In the genomic region with DNA sequence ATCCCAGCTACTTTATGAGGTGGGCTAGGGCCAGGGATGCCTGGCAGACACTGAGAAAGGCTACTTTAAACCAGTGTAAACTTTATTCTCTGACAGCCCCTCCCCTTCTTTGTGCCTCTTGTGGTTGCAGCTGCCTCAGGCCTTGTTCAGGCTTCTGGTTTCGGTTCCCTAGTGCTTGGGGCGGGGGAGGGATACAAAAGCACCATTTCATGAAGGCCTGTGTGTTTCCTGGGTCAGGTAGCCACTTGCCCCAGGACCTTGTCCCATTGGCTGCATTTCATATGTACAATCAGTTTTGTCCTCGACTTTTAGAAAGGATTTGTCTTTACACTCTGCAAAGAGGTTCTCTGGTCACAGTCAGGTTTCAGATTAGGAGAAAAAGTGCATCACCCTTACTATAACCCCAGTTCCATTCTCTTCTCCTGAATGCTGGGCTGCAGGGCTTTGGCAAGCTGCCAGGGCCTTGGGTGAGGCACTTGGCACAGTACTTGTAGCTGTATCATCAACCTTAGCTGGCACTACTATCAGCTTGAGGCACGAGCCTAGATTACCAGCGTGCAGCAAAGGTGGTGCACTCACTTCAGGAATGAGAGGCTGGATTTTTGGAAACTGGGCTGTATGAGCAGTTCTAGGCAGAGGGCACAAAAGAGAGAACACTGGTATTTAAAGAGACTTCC, we compare ENCODE assay signal across 8 mouse cellular contexts. TPM values are rescaled to one million over a fixed set of nuclear protein-coding genes. Genes with fewer than 3 reads are reported as not detected.
A peak's percentile ranks its signal among the peaks of the same experiment; 100 is the strongest.
DNase-seq lines count a peak whose midpoint lies in the region; ATAC-seq lines count a peak whose summit lies in the region.

No protein-coding gene starts in this region.

- ATAC-seq in kidney, embryonic 16.5 days (ENCODE audit: low FRiP score, low TSS enrichment) = no peak
- ATAC-seq in erythroid progenitor cell, adult 5-6 weeks (replicated peaks; ENCODE audit: low FRiP score, poor library complexity, severe bottlenecking) = no peak

- H3K4me2 ChIP-seq in kidney, embryonic 16.5 days (replicated peaks; ENCODE audit: low read depth, low read length) = peak overlapping the region; percentile 27

- H3K27me3 ChIP-seq in kidney, embryonic 16.5 days (ENCODE audit: insufficient read depth, low read length) = no peaks in the 10 kb centered on the region; the same call in 1 of the 2 replicates
- no peaks in the 10 kb centered on the region for H3K27me3 ChIP-seq in splenic B cell, adult 2 months (ENCODE audit: control insufficient read depth, insufficient read depth, low read length, poor library complexity, severe bottlenecking)

- H3K9ac ChIP-seq in kidney, embryonic 16.5 days (replicated peaks; ENCODE audit: low read length) = peak overlapping the region; percentile 49; the same call in 1 of the 2 replicates

- 0 out of 2 replicates have a peak, but pooled peaks cover 2% of the 10 kb centered on the region for H3K36me3 ChIP-seq in kidney, embryonic 16.5 days (ENCODE audit: insufficient read depth, low read length)
- no peaks in the 10 kb centered on the region for H3K36me3 ChIP-seq in splenic B cell, adult 2 months (ENCODE audit: control insufficient read depth, insufficient read depth, low read length, poor library complexity, severe bottlenecking)

- no peaks in the 10 kb centered on the region for H3K9me3 ChIP-seq in kidney, embryonic 16.5 days (ENCODE audit: low read length)

- DNase-seq in right cerebral cortex, postnatal 14 days = peak; percentile 13
- DNase-seq in right cerebral cortex, adult 18-20 months = no peak
- DNase-seq in brain, adult 2 months (ENCODE audit: low read depth, low spot score) = peak; percentile 36
- peak; percentile 21 to 38 for DNase-seq in heart, adult 9 months (ENCODE audit: low spot score in 2 of 2)
- DNase-seq in lung, postnatal 14 days = peak; percentile 60
- peak; percentile 78 for DNase-seq in splenic B cell, adult 2 months (ENCODE audit: low read depth, low spot score)

- 46% methylated on average over 5 of the region's 5 CpGs for WGBS in kidney, embryonic 16.5 days

- no peak overlapping the region for H3K4me3 ChIP-seq in kidney, embryonic 16.5 days (ENCODE audit: low read length)

- H3K27ac ChIP-seq in kidney, embryonic 16.5 days (ENCODE audit: low read length) = peak overlapping the region; percentile 1; the same call in 1 of the 2 replicates

- peaks cover 29% of the 10 kb centered on the region for H3K4me1 ChIP-seq in kidney, embryonic 16.5 days (ENCODE audit: insufficient read depth, low read length)

RNA-seq across cellular contexts. Expression of a gene that starts 2.4 kb away (rescaled TPM):
- 16.2 and 17.4 TPM in 2 replicates for polyA plus RNA-seq in kidney, embryonic 16.5 days (2015; fragmentation: Nextera tagmentation; extraction: Ambion mirVana)
- total RNA-seq in erythroid progenitor cell, adult 5-6 weeks (2015; ENCODE audit: low replicate concordance) = 11.5 and 14.7 TPM in 2 replicates
- total RNA-seq in erythroid progenitor cell, adult 5-6 weeks (2017; ENCODE audit: low replicate concordance) = 1.7 and 3.8 TPM in 2 replicates

RNA-seq across cellular contexts. Expression of a gene that starts 2.8 kb away (rescaled TPM):
- polyA plus RNA-seq in kidney, embryonic 16.5 days (2015; fragmentation: Nextera tagmentation; extraction: Ambion mirVana) = 276 and 282 TPM in 2 replicates
- total RNA-seq in erythroid progenitor cell, adult 5-6 weeks (2015; ENCODE audit: low replicate concordance) = 110 and 144 TPM in 2 replicates
- 56.3 and 68.2 TPM in 2 replicates for total RNA-seq in erythroid progenitor cell, adult 5-6 weeks (2017; ENCODE audit: low replicate concordance)

RNA-seq across cellular contexts. Expression of a gene that starts 38.1 kb away (rescaled TPM):
- polyA plus RNA-seq in kidney, embryonic 16.5 days (2015; fragmentation: Nextera tagmentation; extraction: Ambion mirVana) = 0.30 and 0.32 TPM in 2 replicates
- not detected in 2 replicates for total RNA-seq in erythroid progenitor cell, adult 5-6 weeks (2015; ENCODE audit: low replicate concordance)
- not detected in 2 replicates for total RNA-seq in erythroid progenitor cell, adult 5-6 weeks (2017; ENCODE audit: low replicate concordance)

RNA-seq across cellular contexts. Expression of a gene that starts 45.9 kb away (rescaled TPM):
- 7.0 and 8.7 TPM in 2 replicates for polyA plus RNA-seq in kidney, embryonic 16.5 days (2015; fragmentation: Nextera tagmentation; extraction: Ambion mirVana)
- total RNA-seq in erythroid progenitor cell, adult 5-6 weeks (2015; ENCODE audit: low replicate concordance) = 1.3 and 1.4 TPM in 2 replicates
- 0.51 TPM in 1 of 2 replicates, not detected in the other for total RNA-seq in erythroid progenitor cell, adult 5-6 weeks (2017; ENCODE audit: low replicate concordance)

RNA-seq across cellular contexts. Expression of a gene that starts 55.4 kb away (rescaled TPM):
- polyA plus RNA-seq in kidney, embryonic 16.5 days (2015; fragmentation: Nextera tagmentation; extraction: Ambion mirVana) = 4.7 and 4.8 TPM in 2 replicates
- 6.7 TPM in 1 of 2 replicates, not detected in the other for total RNA-seq in erythroid progenitor cell, adult 5-6 weeks (2015; ENCODE audit: low replicate concordance)
- 1.9 and 2.6 TPM in 2 replicates for total RNA-seq in erythroid progenitor cell, adult 5-6 weeks (2017; ENCODE audit: low replicate concordance)
